Mouse (Mus musculus) liver, embryonic 11.5 days (tissue): Measurements from ENCODE around the gene Gpr37l1. TPM values are rescaled to one million over a fixed set of nuclear protein-coding genes. Genes with fewer than 3 reads are reported as not detected.
A peak's percentile ranks its signal among the peaks of the same experiment; 100 is the strongest.

Experiments used
- ATAC-seq: fragments of 200-750 bp; cut with Nextera tagmentation; replicated peaks from 2 replicates; pipeline ENCODE4 v1.8.0; 2017; ENCODE audit warnings: moderate number of reproducible peaks, mild to moderate bottlenecking, moderate TSS enrichment, moderate library complexity; ENCODE audit not compliant: low FRiP score
- DNase-seq: peaks from one replicate; pipeline ENCODE4 v3.0.0-alpha.2; 2017; ENCODE audit warnings: low spot score
- H3K27ac ChIP-seq: fragments of 300-500 bp; sonication (generic); 2 replicates; pipeline ENCODE4 v1.5.1; 2014; ENCODE audit warnings: mild to moderate bottlenecking, low read depth, low read length, control low read depth
- H3K27me3 ChIP-seq: fragments of 300-500 bp; sonication (generic); replicated peaks from 2 replicates; pipeline ENCODE4 v1.6.1; 2014; ENCODE audit warnings: low read length, mixed read lengths; ENCODE audit not compliant: control insufficient read depth, insufficient read depth
- H3K36me3 ChIP-seq: fragments of 300-500 bp; sonication (generic); 2 replicates; pipeline ENCODE4 v1.6.1; 2014; ENCODE audit warnings: mild to moderate bottlenecking, low read length, moderate library complexity, mixed read lengths; ENCODE audit not compliant: control insufficient read depth, insufficient read depth
- H3K4me1 ChIP-seq: fragments of 300-500 bp; sonication (generic); replicated peaks from 2 replicates; pipeline ENCODE4 v1.6.1; 2014; ENCODE audit warnings: low read length, mixed read lengths; ENCODE audit not compliant: control insufficient read depth, insufficient read depth
- H3K4me2 ChIP-seq: fragments of 300-500 bp; sonication (generic); 2 replicates; pipeline ENCODE4 v1.6.1; 2014; ENCODE audit warnings: mild to moderate bottlenecking, control low read depth, moderate library complexity
- H3K4me3 ChIP-seq: fragments of 300-500 bp; sonication (generic); 2 replicates; pipeline ENCODE4 v1.5.1; 2014; ENCODE audit warnings: low read depth, low read length, control low read depth
- H3K9ac ChIP-seq: fragments of 300-500 bp; sonication (generic); 2 replicates; pipeline ENCODE4 v1.6.1; 2014; ENCODE audit warnings: low read depth, low read length, control low read depth
- H3K9me3 ChIP-seq: fragments of 300-500 bp; sonication (generic); 2 replicates; pipeline ENCODE4 v1.6.1; 2016; ENCODE audit warnings: low read length, inconsistent platforms, mixed read lengths; ENCODE audit not compliant: control insufficient read depth
- WGBS: fragments of 180-500 bp; shearing (Covaris S2); extraction: QIAGEN DNeasy Blood & Tissue Kit; methylation state at CpG from one replicate; pipeline ENCODE4 v1.1.7; 2014; 5-methylcytosine and 5-hydroxymethylcytosine counted together
- polyA plus RNA-seq: library from polyadenylated mRNA; unstranded; fragments of >200 nt; fragmentation: Nextera tagmentation; extraction: Ambion mirVana; gene quantifications from 2 replicates; pipeline ENCODE4 v1.2.1, GENCODE M21; 2014

Gpr37l1 gene
- polyA plus RNA-seq, 1 experiment from 2014 or later: not detected

- Histone ChIP-seq H3K27ac (no peak overlapping the region), H3K27me3 (no peaks in the 10 kb centered on the region), H3K9me3 (no peaks in the 10 kb centered on the region), H3K4me3 (no peak overlapping the region), H3K9ac (no peak overlapping the region), H3K36me3 (peaks cover 2% of the 10 kb centered on the region; the same call in 1 of the 2 replicates), H3K4me2 (no peak overlapping the region), H3K4me1 (no peaks in the 10 kb centered on the region)
- WGBS: 72% methylated on average over 13 of the region's 13 CpGs
- ATAC-seq: no peak
- no peak for DNase-seq
Measured at GRCm38 (mm10) chr1:135160411-135161050, 7.0 kb downstream of the Gpr37l1 start.

DNA sequence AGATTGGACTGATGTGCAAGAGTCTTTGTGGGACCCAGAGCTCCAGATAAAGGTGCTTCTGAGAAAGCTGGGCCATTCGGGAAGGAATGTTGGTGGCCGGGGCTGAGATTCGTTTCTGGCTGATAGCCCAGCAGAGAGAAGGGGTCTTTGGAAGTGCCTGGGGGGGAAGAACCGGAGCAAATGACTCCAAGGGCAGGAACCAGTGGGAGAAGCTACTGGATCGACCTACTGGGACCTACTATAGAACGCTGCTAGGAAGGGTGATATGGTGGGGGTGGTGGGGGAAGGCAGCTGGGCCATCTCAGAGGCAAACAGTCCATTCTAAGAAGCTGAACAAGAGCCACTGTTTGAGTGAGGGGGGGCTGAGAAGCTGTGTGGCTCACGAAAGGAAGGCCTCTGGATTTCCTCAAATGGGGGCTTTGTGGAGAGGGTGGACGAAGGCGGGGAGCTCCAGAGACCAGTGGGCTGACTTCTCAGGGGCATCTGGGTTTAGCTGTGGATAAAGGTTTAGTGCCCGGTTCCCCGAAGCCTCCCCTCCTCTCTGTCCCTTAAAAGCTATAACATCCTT is 7.8 kb downstream of the Gpr37l1 start:
- Histone ChIP-seq H3K4me2 (no peak overlapping the region), H3K4me3 (no peak overlapping the region), H3K9me3 (no peaks in the 10 kb centered on the region), H3K4me1 (peaks cover 1% of the 10 kb centered on the region), H3K9ac (no peak overlapping the region), H3K27me3 (no peaks in the 10 kb centered on the region), H3K36me3 (peaks cover 2% of the 10 kb centered on the region; the same call in 1 of the 2 replicates), H3K27ac (no peak overlapping the region)
- DNase-seq: no peak
- 83% methylated on average over 11 of the region's 11 CpGs for WGBS
- ATAC-seq: no peak

- ATAC-seq (no peak), DNase-seq (no peak)
- Histone ChIP-seq H3K9me3 (no peaks in the 10 kb centered on the region), H3K9ac (no peak overlapping the region), H3K27ac (no peak overlapping the region), H3K4me3 (no peak overlapping the region), H3K4me1 (peaks cover 5% of the 10 kb centered on the region), H3K27me3 (no peaks in the 10 kb centered on the region), H3K36me3 (peaks cover 2% of the 10 kb centered on the region; the same call in 1 of the 2 replicates), H3K4me2 (no peak overlapping the region)
- WGBS: 74% methylated on average over 7 of the region's 7 CpGs
Measured at GRCm38 (mm10) chr1:135159074-135159473, 8.4 kb downstream of the Gpr37l1 start.

GRCm38 (mm10) chr1:135158633-135159032 is 8.8 kb downstream of the Gpr37l1 start:
- no peak overlapping the region for H3K9ac ChIP-seq
- peaks cover 2% of the 10 kb centered on the region; the same call in 1 of the 2 replicates for H3K36me3 ChIP-seq
- no peak overlapping the region for H3K4me3 ChIP-seq
- DNase-seq (no peak), ATAC-seq (no peak)
- no peak overlapping the region for H3K27ac ChIP-seq
- H3K9me3 ChIP-seq: no peaks in the 10 kb centered on the region
- H3K27me3 ChIP-seq: no peaks in the 10 kb centered on the region
- H3K4me1 ChIP-seq: peaks cover 6% of the 10 kb centered on the region
- H3K4me2 ChIP-seq: no peak overlapping the region
- WGBS: 65% methylated on average over 5 of the region's 5 CpGs

- no peak for ATAC-seq
- no peak for DNase-seq
- 85% methylated on average over 6 of the region's 6 CpGs for WGBS
Measured at GRCm38 (mm10) chr1:135156300-135156699, 11.2 kb downstream of the Gpr37l1 start.

DNA sequence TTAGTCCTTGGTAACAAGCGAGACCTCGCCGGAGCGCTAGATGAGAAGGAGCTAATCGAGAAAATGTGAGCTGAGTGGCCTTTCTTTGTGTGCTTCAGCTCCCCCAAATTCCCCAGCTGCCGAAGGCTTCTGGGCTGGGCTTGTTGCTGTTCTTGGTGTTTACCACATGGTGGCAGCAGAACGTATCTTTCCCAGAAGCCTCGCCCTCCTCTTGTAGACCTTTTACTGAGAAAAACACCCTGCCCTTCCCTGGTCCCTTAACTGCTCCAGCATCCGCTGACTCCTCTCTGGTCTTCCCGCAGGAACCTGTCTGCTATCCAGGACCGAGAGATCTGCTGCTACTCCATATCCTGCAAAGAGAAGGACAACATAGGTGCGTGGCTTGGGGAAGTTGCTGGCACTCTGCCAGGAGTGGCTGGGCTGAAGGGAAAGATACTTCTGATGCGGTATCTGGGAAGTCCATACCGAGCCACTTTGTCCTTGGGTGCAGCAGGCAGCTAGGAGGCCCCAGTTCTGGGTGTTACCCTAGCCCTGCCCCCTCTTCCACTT is 13.0 kb downstream of the Gpr37l1 start:
- Histone ChIP-seq H3K9me3 (no peaks in the 10 kb centered on the region), H3K4me1 (peaks cover 6% of the 10 kb centered on the region), H3K27ac (peak overlapping the region; percentile 43; the same call in 1 of the 2 replicates), H3K27me3 (no peaks in the 10 kb centered on the region), H3K9ac (no peak overlapping the region), H3K4me2 (peak overlapping the region; percentile 47), H3K36me3 (peaks cover 2% of the 10 kb centered on the region; the same call in 1 of the 2 replicates), H3K4me3 (no peak overlapping the region)
- 18% methylated on average over 14 of the region's 14 CpGs for WGBS
- peak; percentile 62 for DNase-seq
- ATAC-seq: peak; percentile 73

More at GRCm38 (mm10) chr1:135156300-135156699, 11.2 kb downstream of the Gpr37l1 start:
- H3K36me3 ChIP-seq: peaks cover 2% of the 10 kb centered on the region; the same call in 1 of the 2 replicates
- H3K9ac ChIP-seq: no peak overlapping the region
- no peak overlapping the region for H3K4me2 ChIP-seq
- H3K9me3 ChIP-seq: no peaks in the 10 kb centered on the region
- no peak overlapping the region for H3K27ac ChIP-seq
- peaks cover 6% of the 10 kb centered on the region for H3K4me1 ChIP-seq
- no peaks in the 10 kb centered on the region for H3K27me3 ChIP-seq
- no peak overlapping the region for H3K4me3 ChIP-seq

DNA sequence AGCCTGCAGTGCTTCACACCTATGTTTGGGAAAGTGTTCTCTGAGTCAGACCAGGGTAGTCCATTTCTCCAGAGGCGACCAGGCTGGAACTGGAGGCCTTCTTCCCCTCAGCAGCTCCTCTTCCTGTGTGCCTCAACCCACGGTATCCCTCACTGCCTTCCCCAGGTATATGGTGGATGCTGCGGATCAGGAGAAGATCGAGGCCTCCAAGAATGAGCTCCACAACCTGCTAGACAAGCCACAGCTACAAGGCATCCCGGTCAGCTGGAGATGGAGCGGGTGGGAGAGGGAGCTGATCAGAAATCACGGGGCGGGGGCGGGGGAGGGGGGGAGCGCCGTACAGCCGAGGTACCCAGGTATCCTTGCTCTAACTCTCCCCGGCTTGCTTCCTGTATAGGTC is 13.5 kb downstream of the Gpr37l1 start:
- Histone ChIP-seq H3K27me3 (no peaks in the 10 kb centered on the region), H3K27ac (no peak overlapping the region), H3K36me3 (peaks cover 2% of the 10 kb centered on the region; the same call in 1 of the 2 replicates), H3K4me2 (peak overlapping the region; percentile 47), H3K4me3 (no peak overlapping the region), H3K4me1 (peaks cover 6% of the 10 kb centered on the region), H3K9ac (no peak overlapping the region), H3K9me3 (no peaks in the 10 kb centered on the region)
- ATAC-seq (no peak), DNase-seq (no peak)
- 49% methylated on average over 13 of the region's 13 CpGs for WGBS

DNA sequence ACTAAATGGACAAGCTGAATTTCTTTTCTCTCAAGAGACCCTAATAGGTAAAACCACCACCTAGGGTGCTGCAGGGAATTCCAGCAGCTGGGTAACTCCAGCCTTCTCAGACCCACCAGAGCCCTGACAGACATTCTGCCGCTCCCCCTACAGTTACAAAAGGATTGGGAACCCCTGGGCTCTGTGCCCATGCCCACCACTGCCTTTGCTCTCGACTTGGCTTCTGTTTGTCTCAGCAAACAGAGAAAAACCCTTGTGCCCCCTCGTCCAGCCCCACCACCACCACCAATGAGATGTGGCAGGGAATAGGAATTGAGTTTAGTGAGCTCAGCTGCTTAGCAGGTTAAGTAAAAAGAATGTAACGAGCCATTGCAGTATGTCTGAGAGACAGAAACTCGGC is 18.5 kb downstream of the Gpr37l1 start:
- Histone ChIP-seq H3K27me3 (no peaks in the 10 kb centered on the region; the same call in 1 of the 2 replicates), H3K9ac (no peak overlapping the region), H3K9me3 (no peaks in the 10 kb centered on the region), H3K4me1 (peaks cover 17% of the 10 kb centered on the region), H3K4me3 (no peak overlapping the region), H3K27ac (0 out of 2 replicates have a peak overlapping the region, but pooled peaks have one; percentile 5), H3K36me3 (no peaks in the 10 kb centered on the region; the same call in 1 of the 2 replicates), H3K4me2 (no peak overlapping the region)
- DNase-seq: no peak
- WGBS: 76% methylated on average over 5 of the region's 5 CpGs
- no peak for ATAC-seq
